Mouse (Mus musculus) small intestine, adult 2 months (tissue): ENCODE data around the gene Ccdc158. TPM values are rescaled to one million over a fixed set of nuclear protein-coding genes. Genes with fewer than 3 reads are reported as not detected.

Source experiments
- H3K27ac ChIP-seq: fragments of 200-500 bp; 2 replicates; pipeline ENCODE4 v1.5.1; 2012; ENCODE audit warnings: low read depth, low read length, control low read depth, inconsistent platforms; ENCODE audit not compliant: insufficient read depth
- H3K27me3 ChIP-seq: fragments of 200-500 bp; 2 replicates; pipeline ENCODE4 v1.6.1; 2012; ENCODE audit warnings: mild to moderate bottlenecking, moderate library complexity, low read length, inconsistent platforms; ENCODE audit not compliant: control insufficient read depth, insufficient read depth
- H3K36me3 ChIP-seq: fragments of 200-500 bp; 2 replicates; pipeline ENCODE4 v1.6.1; 2012; ENCODE audit warnings: mild to moderate bottlenecking, low read length, control low read depth, inconsistent platforms; ENCODE audit not compliant: control insufficient read depth, insufficient read depth
- H3K4me1 ChIP-seq: fragments of 200-500 bp; 2 replicates; pipeline ENCODE4 v1.6.1; 2012; ENCODE audit warnings: low read length, inconsistent platforms, mixed read lengths; ENCODE audit not compliant: control insufficient read depth, insufficient read depth, insufficient read length
- H3K4me3 ChIP-seq: fragments of 200-500 bp; 2 replicates; pipeline ENCODE4 v1.5.1; 2012; ENCODE audit warnings: low read depth, mild to moderate bottlenecking, control low read depth, inconsistent platforms, low read length, moderate library complexity
- CTCF ChIP-seq: fragments of 200-500 bp; IDR thresholded peaks from 2 replicates; pipeline ENCODE4 v1.5.1; 2012; ENCODE audit warnings: low read depth, mild to moderate bottlenecking, control low read depth, inconsistent platforms, low read length, moderate library complexity, mixed read lengths; ENCODE audit not compliant: insufficient replicate concordance, insufficient read length; ENCODE audit errors: extremely low read depth
- POLR2A ChIP-seq: fragments of 200-500 bp; IDR thresholded peaks from 2 replicates; pipeline ENCODE4 v1.6.1; 2012; ENCODE audit warnings: low read depth, mild to moderate bottlenecking, control low read depth, inconsistent platforms, low read length, moderate library complexity
- WGBS: fragments of 180-500 bp; shearing (Covaris S2); methylation state at CpG from one replicate; pipeline ENCODE4 v1.1.7; 2018; 5-methylcytosine and 5-hydroxymethylcytosine counted together
- polyA plus RNA-seq: library from polyadenylated mRNA; depleted of rRNA; stranded (reverse); fragments of >200 nt; gene quantifications from 2 replicates; pipeline ENCODE4 v1.2.3, GENCODE M21; 2012; rRNA removed

Ccdc158 gene
- 0.03 and 0.04 TPM in 2 replicates for polyA plus RNA-seq

GRCm38 (mm10) chr5:92674859-92675573 lies at the start of gene Ccdc158:
Gene Ccdc158 (minus strand): TSS chr5:92675271.
- H3K4me3 ChIP-seq: peak within 1 kb of the TSS; percentile 49
- TF ChIP-seq CTCF (no peak), POLR2A (no peak; the same call in 1 of the 2 replicates)
- no peak within 1 kb of the TSS for H3K27ac ChIP-seq
- no peaks in the 10 kb centered on the region for H3K36me3 ChIP-seq
- peaks cover 3% of the 10 kb centered on the region; the same call in 1 of the 2 replicates for H3K4me1 ChIP-seq
- 11% methylated on average over 53 of the region's 55 CpGs for WGBS
- no peaks in the 10 kb centered on the region for H3K27me3 ChIP-seq

GRCm38 (mm10) chr5:92721610-92722009 lies 46.5 kb upstream of the Ccdc158 start:
- no peak for TF ChIP-seq POLR2A
- no peak for TF ChIP-seq CTCF
- H3K4me3 ChIP-seq: no peak overlapping the region
- no peak overlapping the region for H3K27ac ChIP-seq
- H3K4me1 ChIP-seq: peaks cover 3% of the 10 kb centered on the region; the same call in 1 of the 2 replicates
- H3K36me3 ChIP-seq: no peaks in the 10 kb centered on the region
- no peaks in the 10 kb centered on the region for H3K27me3 ChIP-seq
- 82% methylated on average over 8 of the region's 8 CpGs for WGBS

- peaks cover 3% of the 10 kb centered on the region; the same call in 1 of the 2 replicates for H3K4me1 ChIP-seq
- 79% methylated on average over 3 of the region's 3 CpGs for WGBS
- TF ChIP-seq POLR2A: no peak
- no peak for TF ChIP-seq CTCF
- no peaks in the 10 kb centered on the region for H3K36me3 ChIP-seq
- no peaks in the 10 kb centered on the region for H3K27me3 ChIP-seq
- no peak overlapping the region for H3K27ac ChIP-seq
- H3K4me3 ChIP-seq: no peak overlapping the region
Measured at GRCm38 (mm10) chr5:92718856-92719255, 43.8 kb upstream of the Ccdc158 start.

- no peaks in the 10 kb centered on the region for H3K27me3 ChIP-seq
- H3K4me1 ChIP-seq: peaks cover 3% of the 10 kb centered on the region; the same call in 1 of the 2 replicates
- TF ChIP-seq CTCF: no peak
- no peak for TF ChIP-seq POLR2A
- no peak overlapping the region for H3K27ac ChIP-seq
- H3K4me3 ChIP-seq: no peak overlapping the region
- 56% methylated on average over 3 of the region's 3 CpGs for WGBS
- H3K36me3 ChIP-seq: no peaks in the 10 kb centered on the region
Measured at GRCm38 (mm10) chr5:92717666-92718360, 42.7 kb upstream of the Ccdc158 start.

GRCm38 (mm10) chr5:92715890-92716289 lies 40.8 kb upstream of the Ccdc158 start:
- Histone ChIP-seq H3K4me3 (no peak overlapping the region), H3K27ac (no peak overlapping the region), H3K4me1 (peaks cover 3% of the 10 kb centered on the region; the same call in 1 of the 2 replicates), H3K27me3 (no peaks in the 10 kb centered on the region), H3K36me3 (no peaks in the 10 kb centered on the region)
- TF ChIP-seq POLR2A: no peak
- no peak for TF ChIP-seq CTCF
- 65% methylated on average over 2 of the region's 2 CpGs for WGBS

DNA sequence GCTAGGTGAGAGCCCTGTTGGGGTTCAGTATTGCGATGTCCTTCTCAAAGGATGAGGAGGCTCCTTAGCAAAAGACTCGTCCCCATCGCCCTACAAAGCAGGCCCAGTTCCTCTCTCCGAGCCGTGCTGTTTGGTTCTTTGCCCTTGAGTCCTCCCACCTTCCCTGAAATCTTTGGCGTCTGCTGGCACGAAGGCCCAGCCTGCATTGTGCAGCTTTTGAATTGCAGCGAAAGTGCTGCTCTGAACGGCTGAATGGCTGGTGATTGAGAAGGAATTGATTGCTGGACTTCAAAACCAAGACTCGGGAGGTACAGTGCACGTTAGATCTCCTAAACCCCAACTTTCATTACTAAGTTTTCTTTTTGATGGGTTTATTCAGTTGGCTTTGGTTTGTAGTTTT lies 40.2 kb upstream of the Ccdc158 start:
- TF ChIP-seq POLR2A: no peak
- TF ChIP-seq CTCF: no peak
- Histone ChIP-seq H3K4me3 (no peak overlapping the region), H3K27me3 (no peaks in the 10 kb centered on the region), H3K4me1 (peaks cover 3% of the 10 kb centered on the region; the same call in 1 of the 2 replicates), H3K36me3 (no peaks in the 10 kb centered on the region), H3K27ac (no peak overlapping the region)
- whole genome bisulfite sequencing: 83% methylated on average over 11 of the region's 11 CpGs

- H3K4me3 ChIP-seq: no peak overlapping the region
- no peaks in the 10 kb centered on the region for H3K36me3 ChIP-seq
- peaks cover 3% of the 10 kb centered on the region; the same call in 1 of the 2 replicates for H3K4me1 ChIP-seq
- WGBS: 90% methylated on average over 2 of the region's 2 CpGs
- no peak overlapping the region for H3K27ac ChIP-seq
- TF ChIP-seq POLR2A (no peak), CTCF (no peak)
- H3K27me3 ChIP-seq: no peaks in the 10 kb centered on the region
Measured at GRCm38 (mm10) chr5:92714886-92715285, 39.8 kb upstream of the Ccdc158 start.
